Mouse (Mus musculus) WW6 (cell line): ENCODE results near the gene Hils1.
A peak's percentile ranks its signal among the peaks of the same experiment; 100 is the strongest.
"Not testable (repeated sequence)": the region's sequence is repeated elsewhere in the genome, so short reads cannot be mapped to it uniquely, and the experiment has no call there.

Source experiments
- DNase-seq: peaks from one replicate; pipeline ENCODE4 v3.0.0-alpha.2; 2013; ENCODE audit warnings: low read depth, low spot score

Hils1 gene

DNA sequence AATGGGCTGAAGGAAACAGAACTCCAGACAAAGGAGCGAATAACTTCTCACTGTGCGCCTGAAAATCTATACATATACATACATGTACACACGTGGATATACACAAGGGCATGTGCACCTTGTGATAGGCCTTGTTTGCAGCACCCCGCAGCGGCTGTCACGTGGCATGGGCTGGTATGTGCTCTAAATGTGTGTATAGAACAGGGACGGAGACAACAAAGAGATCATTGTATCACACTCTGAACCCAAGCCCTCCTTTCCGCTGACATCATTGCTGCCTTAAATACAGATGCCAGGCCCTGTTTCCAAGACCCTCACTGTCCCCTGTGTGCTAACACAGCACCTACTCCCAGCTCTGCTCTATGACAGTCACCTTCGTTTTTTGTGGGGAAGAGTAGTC is 12.3 kb upstream of the Hils1 start:
- DNase-seq, result no peak

DNA sequence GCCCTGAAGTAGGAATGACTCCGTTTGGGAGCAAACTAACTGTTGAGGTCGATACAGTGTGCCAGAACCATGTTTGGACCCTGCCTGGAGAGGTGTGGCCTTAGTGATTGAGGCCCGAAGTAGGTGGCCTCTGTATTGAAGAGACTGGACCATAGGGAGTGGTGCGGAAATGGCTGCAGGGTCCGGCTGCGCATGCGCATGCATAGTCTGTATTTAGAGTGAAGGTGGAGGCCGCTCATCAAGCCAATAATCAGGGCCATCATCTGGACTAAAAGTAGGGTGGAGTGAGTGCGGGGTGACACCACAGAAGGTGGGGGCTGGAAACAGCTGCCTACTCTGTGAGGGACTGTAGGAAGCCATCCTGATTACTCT is 9.7 kb upstream of the Hils1 start:
- DNase-seq, result no peak

DNA sequence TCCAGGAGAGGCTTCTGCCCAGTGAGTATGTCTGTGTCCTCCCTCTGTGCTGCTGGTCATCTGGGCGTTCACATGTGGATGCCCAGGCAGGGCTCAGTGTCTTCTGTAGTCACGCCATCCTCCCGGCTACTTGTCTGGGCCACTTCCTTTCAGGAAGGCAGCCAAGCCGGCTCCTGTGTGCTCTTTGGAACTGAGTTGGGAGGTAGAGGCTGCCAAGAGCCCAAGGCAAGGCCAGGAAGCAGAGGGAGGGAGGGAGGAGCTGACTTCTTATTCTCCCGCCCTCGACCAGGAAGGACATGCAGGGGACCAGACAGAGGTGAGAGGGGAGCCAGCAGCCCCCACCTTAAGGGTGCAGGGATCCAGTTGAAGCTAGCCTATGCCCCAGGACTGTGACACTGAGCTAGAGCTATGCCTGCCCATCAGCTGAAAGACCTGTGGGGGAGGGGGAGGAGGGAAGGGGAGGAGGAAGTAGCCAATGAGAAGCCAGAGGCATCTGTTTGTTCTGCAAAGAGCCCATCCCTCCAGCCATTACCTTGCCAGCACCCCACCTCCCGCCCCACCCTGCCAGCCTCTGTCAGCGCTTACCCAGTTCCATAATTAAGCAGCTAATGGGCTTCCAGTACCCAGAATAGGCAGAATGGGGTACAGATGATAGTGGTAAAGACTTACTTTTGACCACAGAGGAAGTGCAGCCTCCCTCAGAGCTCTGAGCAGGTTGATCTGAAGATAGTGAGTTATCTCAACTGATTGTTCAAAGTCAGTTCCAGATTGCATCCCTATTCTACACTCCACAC is 9.1 kb upstream of the Hils1 start:
- peak; percentile 80 for DNase-seq

DNA sequence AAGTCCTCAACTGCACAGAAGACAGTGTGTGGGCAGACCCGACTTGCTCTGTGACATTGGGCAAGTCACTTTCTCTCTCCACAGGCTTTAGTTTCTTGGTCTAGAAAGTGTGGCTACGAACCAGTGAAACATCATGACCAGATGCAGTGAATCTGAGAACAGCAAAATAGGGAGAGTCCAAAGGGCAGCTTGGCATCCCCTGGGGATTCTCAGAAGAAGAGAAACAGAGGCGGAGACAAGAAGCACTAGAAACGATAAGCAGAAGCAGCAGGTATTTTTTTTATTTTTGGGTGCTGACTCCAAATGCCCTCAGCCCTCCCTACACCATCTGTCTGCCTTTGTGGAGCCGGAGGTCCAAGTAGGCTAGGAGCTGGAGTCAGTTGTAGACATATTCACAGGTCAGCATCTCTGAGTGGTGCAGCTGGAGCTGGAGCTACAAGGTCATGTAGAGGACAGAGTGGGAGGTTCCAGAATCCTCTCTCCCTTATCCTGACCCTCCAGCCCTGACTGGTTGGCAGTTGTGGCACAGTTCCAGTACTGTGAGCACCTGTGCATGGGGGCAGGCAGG is 4.8 kb upstream of the Hils1 start:
- no peak for DNase-seq

DNA sequence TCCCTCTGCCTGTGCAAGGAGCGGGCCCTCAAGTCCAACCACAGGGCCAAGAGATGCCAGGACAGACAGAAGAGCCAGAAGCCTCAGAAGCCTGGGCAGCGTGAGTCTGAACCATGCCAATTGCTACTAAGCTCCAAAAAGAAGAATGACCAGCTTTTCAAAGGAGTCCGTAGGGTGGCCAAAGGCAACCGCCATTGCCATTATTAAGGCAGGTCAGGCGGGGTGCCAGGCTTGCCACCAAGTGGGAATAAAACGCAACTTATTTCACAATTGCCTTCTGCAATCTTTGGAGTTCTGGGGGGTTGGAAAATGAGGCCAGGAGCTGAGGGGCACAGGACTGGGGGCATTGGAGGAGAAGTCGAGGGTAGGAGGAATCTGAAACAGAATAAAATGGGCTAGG is 794 bp downstream of the Hils1 start:
- no peak for DNase-seq

DNA sequence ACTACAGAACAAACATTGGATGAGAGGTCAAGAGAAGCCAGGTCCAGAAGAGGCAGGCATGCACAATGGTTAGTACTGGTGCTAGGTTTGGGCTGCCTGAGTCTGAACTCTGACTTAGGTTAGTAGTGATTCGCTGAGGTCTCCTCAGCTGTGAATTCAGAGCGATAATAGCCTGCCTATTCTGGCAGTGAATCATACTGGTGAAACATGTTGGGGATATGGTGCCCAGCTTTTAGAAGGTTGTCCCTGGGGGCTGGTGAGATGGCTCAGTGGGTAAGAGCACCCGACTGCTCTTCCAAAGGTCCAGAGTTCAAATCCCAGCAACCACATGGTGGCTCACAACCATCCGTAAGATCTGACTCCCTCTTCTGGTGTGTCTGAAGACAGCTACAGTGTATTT is 2.3 kb downstream of the Hils1 start:
- DNase-seq, result not testable (repeated sequence)

DNA sequence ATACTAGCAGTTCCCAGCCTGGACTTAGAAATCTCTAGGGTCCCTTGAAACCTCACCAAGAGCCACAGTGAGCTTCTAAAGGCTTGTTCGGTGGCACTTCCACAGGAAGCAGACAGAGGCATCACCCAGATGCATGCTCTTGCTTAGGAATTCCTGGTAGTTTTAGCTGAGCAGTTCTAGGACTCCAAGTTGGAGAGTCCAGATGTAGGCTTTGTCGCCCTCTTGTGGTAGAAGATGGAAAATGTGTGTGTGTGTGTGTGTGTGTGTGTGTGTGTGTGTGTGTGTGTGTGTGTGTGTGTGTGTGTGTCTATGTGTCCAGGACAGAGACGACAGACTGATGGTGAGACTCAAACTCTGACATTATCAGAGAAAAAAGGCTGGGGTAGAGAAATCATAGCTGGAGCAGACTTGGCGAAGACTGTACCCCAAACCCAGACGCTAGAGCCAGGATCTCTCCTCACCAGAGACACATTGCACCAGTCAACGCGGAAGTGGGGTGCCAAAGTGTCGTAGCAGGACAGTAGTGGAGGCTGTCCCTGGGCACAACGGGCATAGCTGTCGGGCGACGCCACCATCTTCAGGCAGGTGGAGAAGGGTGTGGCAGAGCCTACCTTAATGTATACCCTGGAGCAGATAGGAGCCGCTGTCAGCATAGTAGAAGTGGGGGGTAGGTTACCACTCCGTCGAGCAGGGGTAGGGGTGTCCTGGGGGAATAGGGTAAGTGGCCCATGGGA is 3.0 kb downstream of the Hils1 start:
- DNase-seq, result no peak

DNA sequence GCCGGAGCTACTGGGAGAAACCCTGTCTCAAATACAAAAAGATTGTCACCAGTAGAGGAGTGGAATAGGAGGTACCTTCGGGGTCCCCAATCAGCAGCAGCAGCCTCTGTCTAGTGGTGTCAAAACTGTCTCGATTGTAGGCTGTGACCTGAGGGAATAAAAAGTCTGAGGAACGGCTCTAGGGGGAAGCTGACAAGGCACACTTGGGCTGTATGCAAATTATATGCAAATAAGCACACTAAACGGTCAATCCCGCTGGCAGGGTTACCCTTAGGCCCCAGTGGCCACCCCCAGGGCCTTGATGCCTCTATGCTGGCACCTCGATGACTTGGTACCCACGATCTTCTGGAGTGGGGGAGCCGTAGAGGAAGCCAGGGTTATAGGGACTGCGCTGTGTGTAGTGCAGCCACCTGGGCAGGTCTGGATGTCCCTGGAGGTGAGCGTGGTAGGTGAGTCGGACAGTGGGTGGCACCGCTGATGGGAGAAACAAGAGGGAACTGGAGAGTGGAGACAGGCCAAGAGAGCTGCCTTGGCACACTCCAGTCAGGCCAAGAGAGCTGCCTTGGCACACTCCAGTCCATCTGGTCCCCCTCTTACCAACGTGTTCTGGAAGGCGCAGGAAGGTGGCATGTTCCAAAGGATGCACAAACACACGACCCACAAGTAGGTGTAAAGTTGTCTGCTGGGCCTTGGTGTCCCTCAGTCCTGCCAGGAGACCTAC is 4.7 kb downstream of the Hils1 start:
- no peak for DNase-seq

DNA sequence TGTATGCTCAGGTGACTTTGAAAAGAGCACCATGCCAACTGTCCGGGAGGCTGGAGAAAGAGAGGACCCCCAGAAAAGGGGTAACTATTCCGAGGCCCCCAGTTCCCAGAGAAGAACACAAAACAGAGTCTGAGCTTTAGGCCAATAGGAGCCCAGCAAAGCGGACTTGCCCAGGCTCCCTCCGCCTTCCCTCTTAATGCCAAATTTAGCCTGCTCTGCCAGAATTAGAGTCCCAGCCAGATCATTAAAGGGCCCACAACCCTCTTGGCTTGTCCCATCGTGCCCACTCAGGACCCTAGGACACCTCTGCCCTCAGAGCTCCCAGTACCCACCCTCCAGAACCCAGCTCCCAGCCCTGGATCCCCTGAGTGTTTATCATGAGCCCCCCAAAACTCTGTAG is 5.5 kb downstream of the Hils1 start:
- no peak for DNase-seq

DNA sequence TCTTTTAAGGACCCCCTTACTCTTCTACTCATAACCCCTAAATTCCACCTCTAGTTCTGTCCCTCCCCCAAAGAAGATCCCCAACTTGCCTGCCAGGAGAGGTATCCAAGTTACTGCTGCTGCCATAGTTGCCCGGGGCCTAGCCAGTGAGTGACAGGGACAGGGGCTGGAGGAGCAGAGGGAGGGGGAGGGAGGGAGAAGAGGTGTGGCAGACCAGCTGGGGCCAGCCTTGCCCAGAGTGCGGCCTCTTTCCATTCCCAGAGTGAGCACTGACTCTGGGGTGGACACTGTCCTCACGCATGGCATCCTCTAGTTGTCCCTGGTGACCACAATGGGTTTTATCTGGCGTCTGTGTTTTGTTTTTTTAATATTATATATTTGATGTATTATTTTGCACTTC is 5.9 kb downstream of the Hils1 start:
- no peak for DNase-seq

DNA sequence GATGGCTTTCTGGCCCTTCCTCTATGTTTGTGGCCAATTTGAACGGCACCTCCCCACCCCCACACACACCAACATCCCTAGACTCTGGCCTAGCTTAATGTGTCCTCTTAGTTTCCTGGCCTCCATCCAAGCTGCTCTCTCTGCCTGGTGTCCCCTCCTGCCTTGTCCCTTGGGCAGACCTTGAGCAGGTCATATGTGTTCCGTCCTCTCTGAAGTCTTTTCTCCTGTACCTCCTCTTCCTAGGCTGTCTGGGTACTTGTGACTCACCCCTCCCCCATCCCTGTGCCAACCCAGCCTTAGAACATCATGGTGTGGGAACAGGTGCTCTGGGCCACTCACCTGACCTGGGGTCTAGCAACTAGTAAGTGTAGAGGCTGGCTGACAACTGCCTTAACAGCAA is 7.6 kb downstream of the Hils1 start:
- no peak for DNase-seq

DNA sequence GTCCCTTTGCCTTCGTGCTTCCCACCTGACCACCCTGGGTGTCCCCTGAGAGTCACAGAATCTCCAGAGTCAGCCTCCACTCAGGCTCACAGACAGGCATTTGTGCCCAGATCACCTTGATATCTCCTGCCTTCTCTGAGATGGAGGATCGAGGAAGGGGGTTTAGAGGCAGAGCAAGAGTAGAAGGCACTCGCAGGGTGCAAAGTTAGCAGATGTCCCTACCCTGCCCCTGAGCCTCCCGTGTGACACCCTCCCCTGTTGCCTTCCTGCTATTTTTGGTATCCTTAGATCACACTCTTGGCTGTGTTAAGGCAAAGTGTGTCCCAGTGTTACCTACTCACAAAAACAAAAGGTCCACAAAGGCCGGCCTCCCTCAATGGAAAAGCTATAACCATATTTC is 8.8 kb downstream of the Hils1 start, which contains the start of gene Sgca:
TSS of gene Sgca (minus strand) at position 129 of the 400 bp plus-strand sequence.
- no peak for DNase-seq

DNA sequence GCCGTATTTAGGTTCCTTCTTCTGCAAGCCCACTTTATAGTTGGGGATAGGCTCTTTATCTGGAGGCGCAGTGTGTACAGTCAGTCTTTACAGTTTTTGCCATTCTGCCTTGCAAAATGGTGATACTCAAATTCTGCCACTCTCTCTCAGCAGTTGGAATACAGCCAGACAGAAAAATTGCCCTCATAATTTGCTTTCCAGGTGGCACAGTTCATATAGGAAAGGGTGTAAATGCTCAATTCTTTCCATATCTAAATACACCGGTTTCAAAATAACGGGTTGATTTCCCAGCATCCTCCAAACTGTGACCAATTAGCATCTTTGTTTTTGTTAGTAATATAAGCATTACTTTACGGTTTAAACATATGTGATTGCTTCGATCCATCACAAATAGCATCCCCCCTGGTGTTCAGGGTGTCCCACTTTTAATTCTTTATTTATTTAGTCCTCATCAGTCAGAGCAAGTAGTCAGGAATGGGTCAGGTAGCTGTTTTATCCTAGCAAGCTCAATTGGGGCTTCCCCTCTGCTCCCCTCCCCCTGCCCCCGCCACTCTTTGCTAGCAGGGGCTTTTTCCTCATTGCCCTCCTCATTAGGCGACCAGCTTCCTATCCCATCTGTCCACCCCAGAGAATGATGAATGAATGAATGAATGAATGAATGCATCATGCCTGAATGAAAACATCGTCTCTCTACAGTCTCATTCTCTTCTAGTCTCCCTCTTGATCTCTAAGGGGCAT is 11.0 kb downstream of the Hils1 start:
- no peak for DNase-seq

DNA sequence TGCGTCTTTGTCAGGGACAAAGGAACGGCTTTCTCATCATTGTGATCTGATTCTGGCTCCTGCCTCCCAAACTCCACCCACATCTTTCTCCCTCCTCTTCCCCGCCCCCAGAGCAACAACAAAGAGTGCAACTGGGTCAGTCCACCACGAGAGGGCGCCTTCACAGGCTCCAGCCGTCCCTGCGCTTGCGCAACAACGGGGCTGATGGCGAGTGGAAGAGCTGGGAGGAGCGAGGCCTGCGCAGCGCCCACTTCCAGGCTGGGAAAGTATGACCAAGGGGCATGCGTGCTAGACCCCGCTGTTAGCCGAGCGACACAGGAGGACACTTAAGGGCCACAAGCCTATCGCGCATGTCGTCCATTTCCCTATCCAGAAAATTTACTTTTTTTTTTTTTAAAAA is 11.6 kb downstream of the Hils1 start:
- DNase-seq, result peak; percentile 89

DNA sequence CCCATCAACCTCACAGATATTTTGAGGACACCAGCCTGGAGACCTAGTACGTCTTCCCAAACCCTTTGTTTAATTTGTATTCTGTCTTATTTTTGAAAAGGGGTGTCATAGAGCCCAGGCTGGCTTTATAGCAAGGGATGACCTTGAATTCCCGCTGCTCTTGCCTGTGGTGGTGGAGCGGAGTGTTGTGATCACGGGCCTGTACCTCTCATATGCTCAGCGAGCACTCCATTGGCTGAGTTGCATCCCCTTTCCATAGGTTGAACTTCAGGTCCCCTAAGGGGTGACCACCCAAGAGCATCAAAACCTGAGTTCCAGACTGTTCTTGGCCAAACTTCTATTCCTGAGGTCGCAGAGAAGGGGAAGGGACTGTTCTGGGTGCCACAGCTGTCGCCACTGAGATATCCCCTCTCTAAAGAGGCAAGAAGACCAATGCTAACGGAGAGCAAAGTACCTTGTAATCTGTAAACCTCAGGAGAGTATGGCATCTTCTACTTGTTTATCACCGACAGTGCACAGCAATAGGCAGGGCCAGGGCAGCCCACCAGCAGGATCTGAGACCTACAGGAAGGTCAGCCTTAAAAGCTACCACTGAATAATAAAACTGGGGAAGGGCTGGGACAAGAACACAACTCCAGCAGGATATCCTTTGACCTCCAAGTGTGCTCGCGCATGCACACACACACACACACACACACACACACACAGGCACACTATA is 12.2 kb downstream of the Hils1 start:
- DNase-seq, result no peak

DNA sequence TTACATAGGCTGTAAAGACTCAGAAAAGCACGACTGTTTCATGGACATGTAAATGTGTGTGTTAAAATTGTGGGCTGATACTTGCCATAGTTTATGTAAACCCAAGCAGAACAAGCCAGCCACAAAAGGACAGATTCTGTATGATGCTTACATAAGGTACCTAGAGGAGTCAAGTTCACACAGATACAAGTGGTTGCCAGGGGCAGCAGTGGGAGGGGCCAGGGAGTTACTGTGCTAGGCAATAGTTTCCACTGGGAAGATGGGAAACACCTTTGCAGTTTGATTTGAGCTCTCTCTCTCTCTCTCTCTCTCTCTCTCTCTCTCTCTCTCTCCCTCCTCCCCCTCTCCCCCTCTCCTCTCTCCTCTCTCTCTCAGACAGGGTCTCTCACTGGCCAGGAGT is 17.7 kb downstream of the Hils1 start:
- DNase-seq, result no peak

DNA sequence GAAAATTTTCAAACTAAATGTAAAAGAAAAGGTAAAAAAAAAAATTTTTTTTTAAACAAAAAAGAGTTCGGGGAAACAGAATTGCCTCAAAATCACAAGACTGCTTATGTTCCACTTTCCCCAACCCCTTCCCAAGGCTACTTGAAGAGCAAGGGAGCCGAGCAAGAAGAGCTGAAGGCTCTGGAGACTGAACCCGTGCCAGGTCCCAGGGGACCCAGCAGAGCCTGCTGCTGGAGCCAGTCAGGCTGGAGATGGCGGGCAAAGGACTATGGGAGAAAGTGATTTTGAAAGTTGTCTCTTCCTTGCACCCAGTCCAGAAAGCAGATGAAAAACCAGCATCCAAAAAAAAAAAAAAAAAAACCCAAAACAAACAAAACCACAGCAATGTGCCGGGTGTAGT is 18.4 kb downstream of the Hils1 start:
- DNase-seq, result no peak

DNA sequence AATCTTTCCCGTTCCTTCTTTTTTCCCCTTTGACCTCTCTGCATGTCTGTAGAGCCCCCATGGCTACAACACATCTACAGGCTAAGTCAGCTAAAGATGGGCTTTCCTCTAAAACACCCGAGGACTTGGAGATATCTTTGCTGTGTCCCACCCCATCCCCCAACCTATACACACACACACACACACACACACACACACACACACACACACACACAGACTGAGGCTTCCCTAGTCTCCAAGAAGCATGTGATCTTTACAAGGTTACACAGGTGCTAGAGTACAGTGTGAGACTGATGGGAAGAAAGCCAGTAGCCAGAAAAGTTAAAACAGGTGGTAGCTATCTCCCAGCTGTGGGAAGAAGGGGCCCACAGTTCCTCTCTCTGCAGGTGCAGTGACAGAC is 19.0 kb downstream of the Hils1 start:
- no peak for DNase-seq

DNA sequence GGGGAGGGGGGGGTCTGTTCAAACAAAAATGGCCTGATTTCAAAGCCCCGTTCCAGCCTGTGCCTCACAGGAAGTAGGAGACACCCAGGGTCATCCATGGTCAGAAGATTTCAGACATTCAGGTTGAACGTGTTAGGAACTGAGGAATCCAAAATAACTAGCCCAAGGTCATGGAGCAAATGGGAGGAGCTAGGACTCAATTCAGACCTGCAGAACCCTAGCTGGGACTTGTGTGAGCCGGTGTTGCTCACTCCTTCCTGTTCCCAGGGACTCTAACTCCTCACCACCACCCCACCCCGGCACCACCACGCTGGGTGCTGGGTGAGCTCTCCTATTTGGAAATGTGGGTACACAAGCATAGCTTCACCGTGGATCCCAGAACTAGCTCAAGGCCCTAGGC is 19.9 kb downstream of the Hils1 start:
- no peak for DNase-seq

DNA sequence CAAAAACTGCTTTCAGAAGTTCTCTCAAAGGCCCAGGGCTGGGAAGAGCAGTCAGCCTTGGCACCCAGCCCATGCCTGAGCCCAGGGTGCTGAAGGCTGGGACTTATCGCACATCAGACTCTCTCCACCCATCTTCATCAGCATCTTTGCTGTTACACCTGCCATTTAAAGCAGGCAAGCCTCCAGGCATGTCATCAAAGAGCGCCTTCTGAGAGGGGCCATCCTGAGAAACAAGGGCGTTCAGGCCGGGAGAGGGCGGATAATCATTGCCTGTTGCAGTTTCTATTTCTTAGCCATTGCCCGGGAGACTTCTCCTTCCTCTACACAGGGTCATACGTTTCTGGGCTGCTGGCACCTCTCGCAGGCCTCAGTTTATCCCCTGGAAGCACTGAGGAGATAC is 20.5 kb downstream of the Hils1 start:
- no peak for DNase-seq
